Mouse (Mus musculus) lung, embryonic 16.5 days (tissue): ENCODE results near the gene Dhodh. TPM values are rescaled to one million over a fixed set of nuclear protein-coding genes. Genes with fewer than 3 reads are reported as not detected.

Experiments used
- ATAC-seq: fragments of 200-750 bp; cut with Nextera tagmentation; 2 replicates; pipeline ENCODE4 v1.8.0; 2017; ENCODE audit warnings: low read depth, mild to moderate bottlenecking, moderate library complexity
- H3K27ac ChIP-seq: fragments of 300-500 bp; sonication (generic); 2 replicates; pipeline ENCODE4 v1.5.1; 2014; ENCODE audit warnings: mild to moderate bottlenecking, control low read depth, low read length
- H3K27me3 ChIP-seq: fragments of 300-500 bp; sonication (generic); 2 replicates; pipeline ENCODE4 v1.6.1; 2014; ENCODE audit warnings: low read depth, low read length, mixed read lengths; ENCODE audit not compliant: control insufficient read depth, insufficient read depth
- H3K36me3 ChIP-seq: fragments of 300-500 bp; sonication (generic); 2 replicates; pipeline ENCODE4 v1.6.1; 2014; ENCODE audit warnings: low read length; ENCODE audit not compliant: control insufficient read depth, insufficient read depth
- H3K4me1 ChIP-seq: fragments of 300-500 bp; sonication (generic); replicated peaks from 2 replicates; pipeline ENCODE4 v1.6.1; 2014; ENCODE audit warnings: low read length, mixed read lengths; ENCODE audit not compliant: control insufficient read depth, insufficient read depth
- H3K4me2 ChIP-seq: fragments of 300-500 bp; sonication (generic); 2 replicates; pipeline ENCODE4 v1.6.1; 2014; ENCODE audit warnings: low read depth, low read length, control low read depth
- H3K4me3 ChIP-seq: fragments of 300-500 bp; sonication (generic); 2 replicates; pipeline ENCODE4 v1.5.1; 2014; ENCODE audit warnings: mild to moderate bottlenecking, low read length, control low read depth
- H3K9ac ChIP-seq: fragments of 300-500 bp; sonication (generic); 2 replicates; pipeline ENCODE4 v1.6.1; 2014; ENCODE audit warnings: low read length, control low read depth
- H3K9me3 ChIP-seq: fragments of 300-500 bp; sonication (generic); 2 replicates; pipeline ENCODE4 v1.6.1; 2016; ENCODE audit warnings: low read length; ENCODE audit not compliant: control insufficient read depth
- WGBS: fragments of 180-500 bp; shearing (Covaris S2); extraction: QIAGEN DNeasy Blood & Tissue Kit; methylation state at CpG from one replicate; pipeline ENCODE4 v1.1.7; 2014; 5-methylcytosine and 5-hydroxymethylcytosine counted together
- polyA plus RNA-seq: library from polyadenylated mRNA; unstranded; fragments of >200 nt; fragmentation: Nextera tagmentation; extraction: Ambion mirVana; gene quantifications from 2 replicates; pipeline ENCODE4 v1.2.1, GENCODE M21; 2015

Dhodh gene
- polyA plus RNA-seq, 1 experiment from 2014 or later = 40.9 TPM

- 73% methylated on average over 5 of the region's 5 CpGs for WGBS
- Histone ChIP-seq H3K27me3 (no peaks in the 10 kb centered on the region), H3K4me1 (no peaks in the 10 kb centered on the region), H3K4me3 (no peak overlapping the region), H3K9me3 (no peaks in the 10 kb centered on the region), H3K36me3 (peaks cover 4% of the 10 kb centered on the region; the same call in 1 of the 2 replicates), H3K4me2 (no peak overlapping the region), H3K9ac (no peak overlapping the region), H3K27ac (no peak overlapping the region)
- ATAC-seq = no peak
These were observed 16.3 kb downstream of the Dhodh start for GRCm38 (mm10) chr8:109592164-109592563.

- Histone ChIP-seq H3K36me3 (peaks cover 4% of the 10 kb centered on the region; the same call in 1 of the 2 replicates), H3K27me3 (no peaks in the 10 kb centered on the region), H3K4me3 (no peak overlapping the region), H3K27ac (no peak overlapping the region), H3K4me2 (no peak overlapping the region), H3K9ac (no peak overlapping the region), H3K4me1 (no peaks in the 10 kb centered on the region), H3K9me3 (no peaks in the 10 kb centered on the region)
- 77% methylated on average over 3 of the region's 3 CpGs for WGBS
- ATAC-seq = no peak
These were observed 17.1 kb downstream of the Dhodh start for GRCm38 (mm10) chr8:109591367-109591766.

GRCm38 (mm10) chr8:109590901-109591300, 17.6 kb downstream of the Dhodh start:
- no peak overlapping the region for H3K4me2 ChIP-seq
- no peak for ATAC-seq
- H3K27me3 ChIP-seq = no peaks in the 10 kb centered on the region
- no peak overlapping the region for H3K4me3 ChIP-seq
- no peaks in the 10 kb centered on the region for H3K4me1 ChIP-seq
- H3K27ac ChIP-seq = no peak overlapping the region
- peaks cover 4% of the 10 kb centered on the region; the same call in 1 of the 2 replicates for H3K36me3 ChIP-seq
- WGBS = 80% methylated on average over 9 of the region's 9 CpGs
- H3K9me3 ChIP-seq = no peaks in the 10 kb centered on the region
- no peak overlapping the region for H3K9ac ChIP-seq

- WGBS = 34% methylated on average over 7 of the region's 7 CpGs
- H3K9ac ChIP-seq = no peak overlapping the region
- no peaks in the 10 kb centered on the region for H3K9me3 ChIP-seq
- no peak overlapping the region for H3K4me3 ChIP-seq
- no peaks in the 10 kb centered on the region for H3K27me3 ChIP-seq
- no peaks in the 10 kb centered on the region for H3K4me1 ChIP-seq
- peak overlapping the region; percentile 16; the same call in 1 of the 2 replicates for H3K4me2 ChIP-seq
- peak overlapping the region; percentile 92 for H3K27ac ChIP-seq
- H3K36me3 ChIP-seq = no peaks in the 10 kb centered on the region
- ATAC-seq = peak; percentile 90
These were observed 21.4 kb downstream of the Dhodh start for GRCm38 (mm10) chr8:109586972-109587504.

GRCm38 (mm10) chr8:109585652-109586051, 22.8 kb downstream of the Dhodh start:
- Histone ChIP-seq H3K4me1 (no peaks in the 10 kb centered on the region), H3K4me2 (no peak overlapping the region), H3K36me3 (no peaks in the 10 kb centered on the region), H3K27me3 (no peaks in the 10 kb centered on the region), H3K9ac (no peak overlapping the region), H3K4me3 (no peak overlapping the region), H3K27ac (no peak overlapping the region), H3K9me3 (no peaks in the 10 kb centered on the region)
- ATAC-seq = no peak

GRCm38 (mm10) chr8:109584830-109585229, 23.6 kb downstream of the Dhodh start:
- no peaks in the 10 kb centered on the region for H3K36me3 ChIP-seq
- no peak overlapping the region for H3K4me2 ChIP-seq
- H3K27ac ChIP-seq = no peak overlapping the region
- H3K27me3 ChIP-seq = no peaks in the 10 kb centered on the region
- H3K4me1 ChIP-seq = no peaks in the 10 kb centered on the region
- H3K9ac ChIP-seq = no peak overlapping the region
- H3K9me3 ChIP-seq = no peaks in the 10 kb centered on the region
- no peak for ATAC-seq
- WGBS = 59% methylated on average over 3 of the region's 3 CpGs
- H3K4me3 ChIP-seq = no peak overlapping the region

GRCm38 (mm10) chr8:109584293-109584692, 24.2 kb downstream of the Dhodh start:
- H3K4me3 ChIP-seq = no peak overlapping the region
- H3K4me1 ChIP-seq = no peaks in the 10 kb centered on the region
- H3K4me2 ChIP-seq = no peak overlapping the region
- H3K9ac ChIP-seq = no peak overlapping the region
- no peaks in the 10 kb centered on the region for H3K9me3 ChIP-seq
- 84% methylated on average over 4 of the region's 4 CpGs for WGBS
- ATAC-seq = no peak
- H3K36me3 ChIP-seq = no peaks in the 10 kb centered on the region
- H3K27ac ChIP-seq = no peak overlapping the region
- no peaks in the 10 kb centered on the region for H3K27me3 ChIP-seq

GRCm38 (mm10) chr8:109578900-109579301, 29.6 kb downstream of the Dhodh start, which contains the start of gene Hp:
Gene Hp (minus strand): TSS chr8:109579172.
- Histone ChIP-seq H3K27me3 (no peaks in the 10 kb centered on the region), H3K36me3 (no peaks in the 10 kb centered on the region), H3K4me1 (no peaks in the 10 kb centered on the region), H3K4me2 (no peak within 1 kb of the TSS), H3K9ac (no peak within 1 kb of the TSS), H3K27ac (peak within 1 kb of the TSS; percentile 30; the same call in 1 of the 2 replicates), H3K9me3 (no peaks in the 10 kb centered on the region), H3K4me3 (no peak within 1 kb of the TSS)
- WGBS = 50% methylated on average over 8 of the region's 8 CpGs
- peak; percentile 45; the same call in 1 of the 2 replicates for ATAC-seq

- Histone ChIP-seq H3K9ac (no peak overlapping the region; the same call in 1 of the 2 replicates), H3K9me3 (no peaks in the 10 kb centered on the region), H3K4me2 (no peak overlapping the region), H3K27me3 (no peaks in the 10 kb centered on the region), H3K27ac (no peak overlapping the region), H3K4me3 (no peak overlapping the region), H3K36me3 (peaks cover 5% of the 10 kb centered on the region; the same call in 1 of the 2 replicates), H3K4me1 (no peaks in the 10 kb centered on the region)
- no peak for ATAC-seq
- WGBS = 72% methylated on average over 4 of the region's 4 CpGs
These were observed 32.2 kb downstream of the Dhodh start for GRCm38 (mm10) chr8:109576311-109576710.
